Mouse (Mus musculus): ENCODE measurements around the gene Ubl4b. TPM values are rescaled to one million over a fixed set of nuclear protein-coding genes. Genes with fewer than 3 reads are reported as not detected.
A peak's percentile ranks its signal among the peaks of the same experiment; 100 is the strongest.

The Ubl4b gene
- total RNA-seq (2015): not detected in 2 replicates
- total RNA-seq (2017): not detected in 2 replicates

DNA sequence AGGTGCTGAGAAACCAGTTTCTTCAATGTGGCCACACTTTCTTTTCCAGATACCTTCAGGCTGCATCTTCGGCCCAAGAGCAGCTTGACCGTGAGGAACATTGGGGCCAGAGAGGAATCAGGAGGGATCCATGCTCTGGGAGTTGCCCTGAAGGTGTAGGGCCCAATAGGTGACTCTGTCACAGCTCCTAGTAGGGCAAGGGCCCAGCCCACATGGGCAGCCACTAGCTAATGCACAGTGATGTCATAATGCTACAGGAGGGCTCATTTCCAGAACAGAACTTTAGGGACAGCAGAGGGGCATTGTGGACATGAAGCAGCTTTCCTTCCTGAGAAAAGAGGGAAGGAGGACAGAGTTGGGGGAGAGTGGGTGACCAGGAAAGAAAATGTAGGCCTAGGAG is at the start of gene Ubl4b:
TSS of gene Ubl4b (minus strand) at position 232 of the 400 bp plus-strand sequence.
- ATAC-seq (ENCODE audit: poor library complexity, severe bottlenecking): no peak

- ATAC-seq (ENCODE audit: poor library complexity, severe bottlenecking): no peak
These were observed 45.3 kb upstream of the Ubl4b start for GRCm38 (mm10) chr3:107600127-107600526.

DNA sequence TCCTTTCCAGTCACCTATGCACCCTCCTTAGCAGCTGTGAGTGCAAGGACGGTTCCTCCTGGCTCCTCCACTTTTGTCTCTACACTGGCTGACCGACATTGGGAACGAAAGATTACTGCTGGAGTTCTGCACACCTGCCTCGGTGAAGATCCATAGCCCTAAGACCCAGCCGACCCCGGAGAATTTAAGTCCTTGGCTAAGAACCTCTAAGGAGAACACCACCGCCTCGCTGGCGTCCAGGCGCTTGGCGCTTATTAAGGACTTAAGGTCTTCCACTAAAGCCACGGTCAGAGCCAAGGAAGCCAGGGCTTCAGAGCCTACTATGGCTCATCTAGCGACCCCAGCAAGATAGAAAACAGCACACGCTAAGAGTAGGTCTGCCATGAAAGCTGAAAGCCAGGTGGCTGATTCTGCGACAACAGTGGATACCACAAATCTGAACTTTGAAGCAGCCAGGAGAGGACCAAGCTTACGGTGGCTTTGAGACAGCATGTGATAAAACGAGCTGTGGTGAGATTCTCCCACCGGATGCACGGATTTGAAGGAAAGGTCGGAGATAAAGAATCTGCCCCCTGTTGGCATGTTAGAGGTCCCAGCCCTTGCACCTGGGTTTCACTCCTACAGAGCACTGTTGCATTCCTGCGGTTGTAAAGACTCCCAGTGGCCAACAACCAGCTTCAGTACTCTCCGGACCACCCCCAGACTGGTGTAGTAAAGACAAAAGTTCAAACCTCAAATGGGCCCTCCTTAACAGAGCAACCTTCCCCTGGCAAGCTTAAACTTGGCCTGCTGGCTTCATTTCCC is 42.9 kb upstream of the Ubl4b start:
- no peak for ATAC-seq (ENCODE audit: poor library complexity, severe bottlenecking)

GRCm38 (mm10) chr3:107597134-107597533 is 42.3 kb upstream of the Ubl4b start:
- ATAC-seq (ENCODE audit: poor library complexity, severe bottlenecking): no peak

GRCm38 (mm10) chr3:107596559-107596958 is 41.7 kb upstream of the Ubl4b start:
- no peak for ATAC-seq (ENCODE audit: poor library complexity, severe bottlenecking)

DNA sequence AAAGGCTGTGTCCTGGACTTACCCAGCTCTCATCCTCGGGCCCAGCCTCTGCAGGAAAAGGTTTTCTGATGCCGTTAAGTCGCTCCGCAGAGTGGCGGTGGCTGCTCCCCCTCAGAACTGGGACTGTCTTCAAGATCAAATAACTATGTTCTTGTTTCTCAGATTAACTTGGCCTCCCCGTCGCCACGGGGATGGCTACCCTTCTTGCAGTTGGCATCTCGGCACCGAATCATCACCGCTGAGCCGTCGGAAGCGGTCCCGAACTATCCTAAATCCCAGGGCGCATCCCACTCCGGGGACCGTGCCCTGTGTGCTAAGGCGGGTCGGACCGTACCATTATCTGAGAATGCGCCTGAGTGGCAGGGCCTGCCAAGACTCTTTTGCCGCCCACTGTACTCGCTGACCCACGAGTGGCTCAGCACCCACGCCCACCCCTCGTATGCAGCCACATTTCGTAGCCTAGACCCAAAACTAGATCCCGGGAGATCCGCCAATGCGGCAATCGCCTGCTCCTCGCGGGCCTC is 41.1 kb upstream of the Ubl4b start:
- 0 out of 2 replicates have a peak, but pooled peaks have one; percentile 5 for ATAC-seq (ENCODE audit: poor library complexity, severe bottlenecking)

DNA sequence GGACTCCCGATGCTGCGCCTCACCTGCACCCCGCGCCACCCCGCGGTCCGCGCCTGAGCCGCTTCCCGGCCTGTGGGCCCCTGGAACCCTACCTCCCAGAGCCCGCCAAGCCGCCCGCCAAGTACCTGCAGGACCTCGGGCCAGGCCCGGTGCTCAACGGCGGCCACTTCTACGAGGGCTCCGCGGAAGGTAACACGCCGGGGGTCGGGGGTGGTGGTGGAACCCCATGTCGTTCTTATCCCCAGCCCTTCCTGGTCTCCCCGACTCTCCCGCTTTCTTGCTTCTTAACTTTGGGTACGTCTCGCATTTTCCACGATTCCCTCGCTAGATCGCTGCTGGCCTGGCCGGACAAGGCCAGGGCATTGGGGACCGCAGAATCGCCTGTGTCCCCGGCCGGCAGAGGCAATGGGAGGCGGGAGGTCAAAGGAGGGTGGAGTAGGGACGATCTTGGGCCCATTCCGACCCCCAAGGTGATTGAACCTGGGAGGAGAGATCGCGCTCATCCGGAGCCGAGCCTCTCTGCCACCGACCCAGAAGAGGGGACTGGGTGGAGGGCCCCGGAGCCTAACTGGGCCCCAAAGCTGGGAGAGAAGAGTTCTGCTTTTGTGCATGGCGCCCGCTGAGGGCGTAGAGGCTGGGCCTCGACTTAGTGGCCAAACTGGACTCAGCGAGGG is 40.5 kb upstream of the Ubl4b start:
- peak; percentile 27 for ATAC-seq (ENCODE audit: poor library complexity, severe bottlenecking)

DNA sequence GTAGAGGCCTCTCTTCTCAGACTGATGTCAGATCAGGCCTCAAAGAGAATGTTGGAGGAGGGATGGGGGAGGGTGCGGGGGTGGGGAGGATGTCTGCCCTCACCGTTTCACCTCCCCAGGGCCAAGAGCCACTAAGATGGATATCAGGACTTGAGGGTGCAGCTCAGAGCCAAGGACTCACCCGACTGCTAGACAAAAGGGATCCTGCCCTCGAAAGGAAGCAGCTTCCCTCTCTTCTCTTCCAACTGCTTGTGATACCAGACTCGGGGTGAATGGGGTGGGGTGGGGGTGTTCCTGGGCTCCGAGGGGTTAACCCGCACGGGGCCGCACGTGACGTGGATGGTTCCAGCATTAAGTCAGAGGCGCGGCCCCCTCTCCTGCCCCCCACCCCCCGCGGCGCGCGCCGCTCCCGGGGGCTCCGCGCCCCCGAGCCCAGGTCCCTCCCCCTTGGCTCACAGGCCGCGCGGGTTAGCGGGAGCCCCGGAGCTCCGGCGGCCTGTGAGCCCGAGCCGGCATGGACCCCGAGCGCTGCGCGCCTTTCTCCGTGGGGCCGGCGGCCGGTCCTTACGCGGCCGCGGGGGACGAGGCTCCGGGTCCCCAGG is 39.9 kb upstream of the Ubl4b start, which contains the start of gene Alx3:
TSS of gene Alx3 (plus strand) at position 370 of the 602 bp plus-strand sequence.
- ATAC-seq (ENCODE audit: poor library complexity, severe bottlenecking): no peak

DNA sequence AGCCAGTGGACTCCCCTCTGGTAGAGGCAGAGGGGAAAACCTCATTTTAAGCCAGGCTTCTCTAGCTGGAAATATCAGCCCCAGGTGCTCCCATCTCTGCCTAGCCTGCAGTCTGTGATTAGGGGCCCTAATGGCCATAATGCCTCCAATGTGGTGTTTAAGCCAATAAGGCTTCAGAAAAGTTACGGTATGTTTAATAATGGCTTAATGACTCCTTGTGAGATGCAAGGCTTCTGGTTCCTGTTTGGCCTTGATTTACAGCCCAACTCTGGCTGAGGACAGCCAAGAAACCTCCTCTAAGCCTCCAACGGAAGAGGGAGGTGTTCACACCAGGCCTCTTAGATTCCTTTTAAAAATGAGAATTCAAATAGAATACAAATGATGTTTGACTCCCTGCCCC is 38.8 kb upstream of the Ubl4b start:
- no peak for ATAC-seq (ENCODE audit: poor library complexity, severe bottlenecking)

DNA sequence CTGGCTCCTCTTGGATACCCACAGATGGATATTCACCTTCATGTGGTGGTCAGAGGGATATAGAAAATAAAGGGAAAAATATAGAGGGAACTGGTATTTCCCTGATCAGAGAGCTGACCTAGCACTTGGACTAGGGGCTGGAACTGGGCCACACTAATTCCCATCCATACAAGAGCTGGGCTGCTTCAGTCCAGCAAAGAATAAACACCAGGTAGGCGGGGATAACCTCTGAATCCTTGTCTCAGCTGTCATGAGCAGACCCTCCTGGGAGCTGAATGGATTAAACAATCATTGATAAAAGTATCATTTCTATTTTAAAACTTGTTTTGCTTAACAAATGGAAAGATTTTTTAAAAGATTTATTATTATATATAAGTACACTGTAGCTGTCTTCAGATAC is 36.7 kb upstream of the Ubl4b start:
- no peak for ATAC-seq (ENCODE audit: poor library complexity, severe bottlenecking)

DNA sequence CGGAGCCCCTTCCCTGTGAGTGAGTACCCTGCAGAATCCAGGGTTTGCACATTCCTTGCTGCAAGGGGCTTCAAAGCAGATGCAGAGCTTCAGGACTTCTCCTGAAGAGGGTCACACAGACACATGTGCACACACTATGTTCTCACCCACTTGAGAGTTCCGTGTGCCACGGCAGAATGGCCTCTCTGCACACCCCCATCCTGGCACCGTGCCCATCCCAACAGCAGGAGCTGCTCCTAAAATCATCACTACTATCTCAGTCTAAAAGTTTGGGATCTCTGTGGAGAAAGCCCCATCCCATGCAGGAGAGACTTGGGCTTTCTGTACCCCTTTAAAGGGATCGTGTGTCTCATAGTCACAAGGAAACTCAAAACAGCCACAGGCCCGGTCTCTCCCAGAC is 31.6 kb upstream of the Ubl4b start:
- no peak for ATAC-seq (ENCODE audit: poor library complexity, severe bottlenecking)

- ATAC-seq (ENCODE audit: poor library complexity, severe bottlenecking): no peak
These were observed 29.0 kb upstream of the Ubl4b start for GRCm38 (mm10) chr3:107583893-107584292.

DNA sequence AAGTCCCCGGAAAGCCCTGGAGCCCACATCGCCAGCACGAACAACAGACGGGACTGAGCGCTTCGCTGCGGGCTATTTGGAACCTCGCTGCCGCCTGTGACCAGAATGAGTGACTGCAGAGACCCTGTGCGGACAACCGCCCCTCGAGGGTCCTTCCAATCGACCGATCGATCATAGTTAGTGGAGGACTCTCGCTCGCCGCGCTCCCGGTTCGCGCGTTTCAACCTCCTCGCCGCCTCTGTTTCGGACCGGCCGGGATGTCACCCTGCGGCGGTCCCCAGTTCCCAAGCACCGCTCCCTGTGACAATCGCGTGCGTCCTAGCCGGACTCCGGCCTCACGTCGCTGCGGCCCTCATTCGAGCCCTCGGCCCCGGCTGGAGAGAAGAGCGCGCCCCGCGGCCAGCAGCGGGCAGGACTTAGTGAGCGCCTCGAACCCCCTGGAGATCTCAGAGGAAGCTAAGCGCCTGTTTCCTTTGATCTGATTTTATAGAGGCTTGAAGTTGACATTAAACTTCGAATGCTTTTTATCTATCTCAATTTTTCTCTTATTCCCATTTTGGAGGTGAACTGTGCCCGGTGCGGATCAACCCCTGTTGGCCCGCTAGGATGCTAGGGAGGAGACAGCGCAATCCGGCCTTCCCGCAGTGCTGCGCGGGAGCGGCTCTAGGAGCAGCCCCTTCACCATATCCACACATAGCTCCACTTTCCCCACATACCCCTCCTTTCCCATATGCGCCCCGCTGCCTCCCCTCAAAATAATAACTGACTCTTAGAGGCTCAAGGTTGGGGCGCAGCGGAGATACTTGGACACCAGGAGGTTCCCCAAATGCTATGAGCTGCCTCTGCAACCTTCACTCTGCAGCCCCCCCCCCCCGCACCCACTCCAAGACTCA is 28.2 kb upstream of the Ubl4b start:
- ATAC-seq (ENCODE audit: poor library complexity, severe bottlenecking): no peak

DNA sequence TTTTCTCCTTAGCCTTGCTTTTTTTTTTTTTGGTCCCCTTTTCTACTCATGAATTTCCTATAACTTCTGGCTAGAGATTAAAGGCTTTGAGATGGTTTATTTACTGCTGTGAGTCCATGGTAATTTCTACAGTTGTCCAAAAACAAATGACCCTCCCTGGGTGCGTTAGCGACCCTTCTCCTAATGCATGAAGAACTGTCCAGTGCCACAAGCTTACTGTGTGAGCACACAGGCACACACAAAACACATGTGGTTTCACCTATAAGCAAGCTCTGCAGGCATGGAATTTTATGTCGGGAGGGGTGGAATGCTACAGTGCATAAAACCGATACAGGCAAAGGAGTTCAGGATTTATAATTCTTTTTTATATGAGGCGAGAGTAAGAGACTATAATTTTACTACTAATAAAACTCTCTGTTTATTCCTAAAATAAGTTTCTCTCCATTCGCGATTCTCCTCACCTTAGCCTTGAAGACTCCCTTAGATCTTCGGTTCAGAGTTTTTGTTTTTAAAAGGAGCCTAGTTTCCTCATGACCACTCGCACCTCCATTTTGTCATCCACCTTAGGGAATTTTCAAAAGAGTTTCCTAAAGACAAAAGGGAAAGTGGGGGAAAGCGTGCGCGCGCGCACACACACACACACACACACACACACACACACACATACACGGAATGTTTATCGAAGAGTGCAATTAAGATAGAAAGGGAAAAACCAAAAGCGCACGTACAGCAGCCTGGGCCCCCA is 27.4 kb upstream of the Ubl4b start:
- ATAC-seq (ENCODE audit: poor library complexity, severe bottlenecking): no peak

DNA sequence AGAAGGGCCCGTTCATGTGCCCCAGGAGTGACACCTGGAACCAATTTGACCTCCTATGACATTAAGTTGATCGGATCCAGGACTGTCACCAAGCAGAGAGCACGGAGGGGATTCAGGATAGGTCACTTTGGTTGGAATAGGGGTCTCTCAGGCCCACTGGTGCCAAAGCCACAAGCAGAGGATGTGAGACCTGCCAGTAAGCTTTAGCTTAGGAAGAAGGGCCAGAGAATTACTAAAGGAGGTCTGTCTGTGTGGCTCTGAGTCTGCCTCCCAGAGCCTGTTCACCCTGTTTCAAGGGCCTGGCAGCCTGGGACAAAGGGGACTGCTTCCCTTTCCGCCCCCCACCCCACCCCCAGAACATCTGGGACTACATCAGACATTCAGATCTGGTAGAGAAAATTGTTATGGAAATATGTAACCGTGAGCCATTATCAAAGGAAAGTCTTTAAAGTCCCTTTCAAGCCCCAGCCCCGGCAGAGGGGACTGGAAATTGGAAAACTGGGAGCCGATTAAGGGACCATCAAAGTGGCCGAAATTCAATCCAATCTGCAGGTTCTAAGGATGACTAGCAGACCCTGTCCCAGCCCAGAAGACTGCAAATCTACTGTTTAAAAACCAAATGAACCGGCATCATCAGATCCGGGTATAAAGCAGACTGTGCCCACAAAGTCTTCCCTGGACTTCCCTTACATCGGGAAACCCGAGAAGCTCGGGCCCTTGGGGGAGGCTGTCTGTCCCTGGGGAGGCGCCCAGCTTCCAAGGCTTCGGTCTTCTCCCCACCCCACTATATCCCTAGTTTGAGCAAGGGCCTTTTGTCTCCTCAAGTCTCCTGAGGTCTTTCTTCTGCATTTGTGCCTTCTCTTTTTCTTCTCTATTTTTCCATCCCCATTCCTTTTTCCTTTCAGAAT is 26.5 kb upstream of the Ubl4b start:
- no peak for ATAC-seq (ENCODE audit: poor library complexity, severe bottlenecking)

DNA sequence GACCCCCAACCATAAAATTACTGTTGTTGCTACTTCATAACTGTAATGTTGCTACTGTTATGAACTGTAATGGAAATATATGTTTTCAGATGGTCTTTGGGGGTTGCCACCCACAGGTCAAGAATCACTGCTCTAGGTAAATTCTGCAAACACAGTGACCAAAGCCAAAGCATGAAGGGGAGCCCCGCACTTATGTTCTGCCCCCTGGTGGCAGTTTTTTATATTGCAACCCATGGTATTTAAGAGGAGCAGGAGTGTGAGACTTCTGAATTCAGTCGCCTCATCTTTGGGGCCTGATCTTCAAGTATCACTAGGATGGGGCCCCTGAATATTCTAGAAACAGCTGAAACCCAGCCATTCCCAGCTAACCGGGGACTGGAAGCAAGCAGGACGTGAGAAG is 24.6 kb upstream of the Ubl4b start:
- ATAC-seq (ENCODE audit: poor library complexity, severe bottlenecking): peak; percentile 52; the same call in 1 of the 2 replicates

- ATAC-seq (ENCODE audit: poor library complexity, severe bottlenecking): peak; percentile 68
These were observed 23.0 kb upstream of the Ubl4b start for GRCm38 (mm10) chr3:107577810-107578390.

DNA sequence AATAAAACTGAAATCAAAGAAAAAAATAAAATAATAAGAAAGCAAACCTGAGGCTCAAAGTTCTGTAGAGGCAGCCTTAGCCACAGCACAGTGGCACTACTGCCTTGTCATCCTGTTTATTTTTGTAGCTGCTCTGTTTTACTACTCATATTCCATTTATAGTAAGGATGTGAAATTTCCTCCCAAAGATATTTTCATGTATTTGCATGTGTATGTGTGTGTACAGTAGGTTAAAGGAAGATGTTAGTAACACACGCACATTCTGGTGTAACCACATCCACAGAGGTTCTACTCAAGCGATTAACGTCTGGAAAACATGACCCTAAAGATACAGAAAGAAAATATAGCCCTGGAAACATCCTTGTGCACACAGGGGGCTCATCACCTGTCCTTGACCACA is 21.9 kb upstream of the Ubl4b start:
- ATAC-seq (ENCODE audit: poor library complexity, severe bottlenecking): no peak

Measured in megakaryocyte, adult 5-6 weeks (primary cell).